Mouse (Mus musculus): ENCODE data around the gene Mpp2.

The Mpp2 gene

DNA sequence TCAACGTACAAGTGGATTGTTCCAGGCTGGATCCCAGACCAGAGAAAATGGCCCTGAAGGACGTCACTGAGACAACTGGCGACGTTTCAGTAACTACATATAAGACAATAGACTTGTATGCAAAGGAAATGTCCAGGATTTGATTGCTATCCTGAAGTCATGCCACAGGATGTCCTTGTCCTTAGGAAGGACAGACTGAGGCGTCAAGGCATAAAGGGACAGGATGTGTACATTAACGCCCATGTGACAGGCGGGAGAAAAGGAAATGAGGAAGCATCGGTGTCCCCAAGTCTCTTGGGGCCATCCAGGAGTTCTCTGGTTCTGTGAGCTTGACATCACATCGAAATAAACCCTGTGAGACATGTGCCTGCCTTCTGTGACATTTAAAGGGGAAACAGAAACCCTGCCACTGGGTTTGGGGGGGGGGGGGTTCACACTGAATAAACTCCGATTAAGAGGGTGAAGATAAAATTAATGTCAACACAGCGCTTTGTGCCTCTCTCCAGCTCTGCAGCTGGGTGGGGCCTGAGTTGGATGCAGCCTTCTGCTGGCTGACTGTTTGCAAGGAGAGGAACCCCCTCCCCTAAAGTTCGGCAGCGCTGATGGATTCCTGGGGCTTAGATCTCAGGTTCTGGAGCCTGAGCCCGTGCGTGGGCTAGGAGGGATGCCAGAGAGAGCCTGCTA, 79.2 kb downstream of the Mpp2 start:
- no peak for DNase-seq (ENCODE audit: low spot score)

DNA sequence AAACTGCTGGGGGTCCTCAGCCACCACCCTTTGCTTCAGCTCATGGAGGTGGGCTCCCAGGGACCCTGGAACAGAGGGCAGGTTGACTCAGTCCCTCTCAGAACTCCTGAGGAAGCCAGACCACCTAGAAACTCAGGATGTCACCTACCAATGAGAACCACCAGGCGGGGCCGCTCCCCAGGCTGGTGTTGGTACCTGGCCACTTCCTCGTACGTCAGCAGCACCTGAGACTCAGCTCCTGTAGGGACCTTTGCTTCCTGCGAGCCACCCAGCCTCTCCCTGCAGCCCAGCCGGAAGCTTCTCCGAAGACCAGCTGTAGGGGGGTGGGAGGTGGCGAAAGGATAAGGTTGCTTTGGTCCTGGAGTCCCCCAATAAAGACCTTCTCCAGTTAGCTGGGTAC, 79.9 kb downstream of the Mpp2 start:
- DNase-seq (ENCODE audit: low spot score), result no peak
